Mouse (Mus musculus) megakaryocyte, embryonic 14.5 days (primary cell): Measurements from ENCODE around the gene Zranb3.

Experiments
- FLI1 ChIP-seq: IDR thresholded peaks from 2 replicates; pipeline ENCODE4 v1.6.1; 2012; ENCODE audit warnings: low read length, inconsistent platforms, mixed read lengths
- GATA1 ChIP-seq: IDR thresholded peaks from 3 replicates; pipeline ENCODE4 v1.6.1; 2012; ENCODE audit warnings: mixed read lengths, low read length, inconsistent platforms, borderline replicate concordance

DNA sequence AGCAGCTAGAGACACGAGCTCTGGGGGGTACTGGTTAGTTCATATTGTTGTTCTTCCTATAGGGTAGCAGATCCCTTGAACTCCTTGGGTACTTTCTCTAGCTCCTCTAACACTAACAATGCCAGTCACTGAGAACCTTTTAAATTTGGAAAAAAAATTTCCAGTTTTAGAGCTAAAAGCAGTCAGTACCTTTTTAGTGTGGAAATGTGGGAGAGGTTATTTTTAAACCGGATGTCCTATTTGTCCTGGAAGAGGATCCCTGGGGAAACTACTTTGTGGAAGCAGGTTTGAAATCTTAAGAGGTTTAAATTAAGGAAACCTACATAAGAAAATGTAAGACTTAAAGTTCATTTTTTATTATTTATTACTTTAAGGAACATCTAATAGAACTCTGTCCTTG lies 56.4 kb downstream of the Zranb3 start:
- TF ChIP-seq GATA1 (no peak), FLI1 (no peak)
